Mouse (Mus musculus) olfactory bulb, adult 2 months (tissue): ENCODE data around the gene Kcnv2. TPM values are rescaled to one million over a fixed set of nuclear protein-coding genes. Genes with fewer than 3 reads are reported as not detected.

Experiments
- H3K27ac ChIP-seq: fragments of 200-500 bp; 2 replicates; pipeline ENCODE4 v1.5.1; 2012; ENCODE audit warnings: low read depth, low read length; ENCODE audit not compliant: insufficient read depth
- H3K4me1 ChIP-seq: fragments of 200-500 bp; 2 replicates; pipeline ENCODE4 v1.6.1; 2012; ENCODE audit warnings: low read length; ENCODE audit not compliant: control insufficient read depth, insufficient read depth
- H3K4me3 ChIP-seq: fragments of 200-500 bp; 2 replicates; pipeline ENCODE4 v1.5.1; 2012; ENCODE audit warnings: mild to moderate bottlenecking, low read depth, low read length, moderate library complexity; ENCODE audit not compliant: insufficient read depth
- CTCF ChIP-seq: fragments of 200-500 bp; IDR thresholded peaks from 2 replicates; pipeline ENCODE4 v1.5.1; 2012; ENCODE audit warnings: low read depth, mild to moderate bottlenecking, low read length, moderate library complexity; ENCODE audit not compliant: insufficient read depth
- POLR2A ChIP-seq: fragments of 200-500 bp; IDR thresholded peaks from 2 replicates; pipeline ENCODE4 v1.6.1; 2012; ENCODE audit warnings: mild to moderate bottlenecking, low read depth, low read length, moderate library complexity; ENCODE audit not compliant: insufficient read depth
- WGBS: fragments of 180-500 bp; shearing (Covaris S2); methylation state at CpG from one replicate; pipeline ENCODE4 v1.1.7; 2018; 5-methylcytosine and 5-hydroxymethylcytosine counted together
- polyA plus RNA-seq: library from polyadenylated mRNA; stranded (reverse); fragments of >200 nt; gene quantifications from 2 replicates; pipeline ENCODE4 v1.2.4, GENCODE M21; 2012; ENCODE audit warnings: low replicate concordance; ENCODE audit not compliant: missing spikeins, insufficient read depth, insufficient read length

Kcnv2 gene
- not detected in 2 replicates for polyA plus RNA-seq

- TF ChIP-seq POLR2A (no peak), CTCF (no peak)
These were observed at the start of gene Kcnv2 for GRCm38 (mm10) chr19:27322281-27322680. Kcnv2 (plus strand) TSS chr19:27322588.

GRCm38 (mm10) chr19:27273385-27273784, 49.0 kb upstream of the Kcnv2 start:
- Histone ChIP-seq H3K27ac (no peak overlapping the region), H3K4me1 (no peaks in the 10 kb centered on the region), H3K4me3 (no peak overlapping the region)
- TF ChIP-seq CTCF (no peak), POLR2A (no peak)
- 87% methylated on average over 2 of the region's 2 CpGs for WGBS

More at GRCm38 (mm10) chr19:27322281-27322680, at the start of gene Kcnv2:
- H3K4me3 ChIP-seq: no peak within 1 kb of the TSS
- WGBS: 75% methylated on average over 5 of the region's 5 CpGs
- H3K27ac ChIP-seq: no peak within 1 kb of the TSS
- no peaks in the 10 kb centered on the region for H3K4me1 ChIP-seq

- H3K4me1 ChIP-seq: no peaks in the 10 kb centered on the region
- 100% methylated on average over 1 of the region's 1 CpGs for WGBS
- H3K27ac ChIP-seq: no peak overlapping the region
- no peak overlapping the region for H3K4me3 ChIP-seq
- TF ChIP-seq POLR2A (no peak), CTCF (no peak)
These were observed 48.0 kb upstream of the Kcnv2 start for GRCm38 (mm10) chr19:27274382-27274781.

GRCm38 (mm10) chr19:27279174-27279573, 43.2 kb upstream of the Kcnv2 start:
- Histone ChIP-seq H3K27ac (no peak overlapping the region), H3K4me1 (no peaks in the 10 kb centered on the region), H3K4me3 (no peak overlapping the region)
- TF ChIP-seq CTCF (no peak), POLR2A (no peak)
- 93% methylated on average over 2 of the region's 2 CpGs for WGBS

GRCm38 (mm10) chr19:27310039-27310438, 12.3 kb upstream of the Kcnv2 start:
- Histone ChIP-seq H3K27ac (no peak overlapping the region), H3K4me3 (no peak overlapping the region), H3K4me1 (no peaks in the 10 kb centered on the region)
- TF ChIP-seq POLR2A (no peak), CTCF (no peak)
- WGBS: 94% methylated on average over 2 of the region's 2 CpGs

GRCm38 (mm10) chr19:27311311-27311710, 11.1 kb upstream of the Kcnv2 start:
- WGBS: 88% methylated on average over 3 of the region's 3 CpGs
- H3K27ac ChIP-seq: no peak overlapping the region
- TF ChIP-seq POLR2A (no peak), CTCF (no peak)
- no peaks in the 10 kb centered on the region for H3K4me1 ChIP-seq
- H3K4me3 ChIP-seq: no peak overlapping the region

GRCm38 (mm10) chr19:27312266-27313079, 9.9 kb upstream of the Kcnv2 start:
- no peak for TF ChIP-seq POLR2A
- TF ChIP-seq CTCF: no peak

GRCm38 (mm10) chr19:27313080-27313413, 9.3 kb upstream of the Kcnv2 start:
- no peak overlapping the region for H3K27ac ChIP-seq
- 62% methylated on average over 3 of the region's 3 CpGs for WGBS

More at GRCm38 (mm10) chr19:27312266-27313079, 9.9 kb upstream of the Kcnv2 start:
- WGBS: 91% methylated on average over 11 of the region's 11 CpGs
- Histone ChIP-seq H3K4me3 (no peak overlapping the region), H3K4me1 (no peaks in the 10 kb centered on the region), H3K27ac (no peak overlapping the region)

More at GRCm38 (mm10) chr19:27313080-27313413, 9.3 kb upstream of the Kcnv2 start:
- no peaks in the 10 kb centered on the region for H3K4me1 ChIP-seq
- TF ChIP-seq POLR2A (no peak), CTCF (no peak)
- H3K4me3 ChIP-seq: no peak overlapping the region
